Mouse (Mus musculus) activated CD4-positive, CD25-positive, alpha-beta regulatory T cell, adult 4 months (primary cell): ENCODE measurements at regions not wholly inside any gene's neighbourhood (a gene's known extent, or its start where the extent isn't known, plus 50 kb on each side); places are given as distances from the start of the nearest gene placed in this dataset.

Experiments
- ATAC-seq: one replicate; pipeline ENCODE4 v1.8.0; 2017

GRCm38 (mm10) chr10:112863808-112864207 is 65.0 kb downstream of the Atxn7l3b start:
- ATAC-seq, result no peak

DNA sequence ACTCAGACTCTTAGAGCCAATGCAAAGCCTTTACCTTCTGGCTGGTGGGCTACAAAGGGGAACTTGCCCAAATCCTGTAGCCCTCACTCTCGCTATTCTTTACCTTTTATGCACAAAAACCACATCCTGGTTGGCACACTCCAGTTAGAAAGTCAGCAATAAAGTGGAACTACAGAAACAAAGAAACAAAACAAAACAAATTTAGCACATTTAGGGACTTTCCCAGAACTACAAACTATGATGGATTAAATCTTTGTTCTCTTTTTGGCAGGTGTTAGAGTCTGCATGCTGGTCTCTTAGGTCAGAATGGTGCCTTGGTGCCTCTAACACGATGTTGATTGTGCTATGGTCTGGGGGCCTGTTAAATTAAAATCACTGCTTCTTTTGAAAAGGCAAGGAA is 65.4 kb downstream of the Atxn7l3b start:
- ATAC-seq, result no peak

- no peak for ATAC-seq
Measured at GRCm38 (mm10) chr10:112851997-112852396, 76.8 kb downstream of the Atxn7l3b start.

DNA sequence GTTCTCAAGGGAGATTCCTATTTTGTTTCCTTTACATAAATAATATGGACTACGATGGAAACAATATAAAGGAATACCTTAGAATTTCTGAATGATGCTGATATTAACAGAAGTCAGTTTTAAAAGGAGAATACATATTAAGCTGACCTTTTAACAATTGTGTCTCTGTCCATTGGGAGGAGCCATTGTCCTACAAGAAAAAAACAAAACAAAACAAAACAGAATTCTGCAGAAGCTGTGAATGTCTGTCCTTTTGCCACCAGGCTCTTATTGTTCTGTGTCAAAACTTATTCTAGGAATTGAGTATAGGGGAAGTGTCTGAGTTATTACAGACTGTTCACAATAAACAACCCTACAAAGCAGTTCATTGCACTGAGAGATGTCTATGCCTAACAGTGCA is 82.6 kb downstream of the Atxn7l3b start:
- ATAC-seq, result no peak

GRCm38 (mm10) chr10:112837400-112838035 is 91.3 kb downstream of the Atxn7l3b start:
- ATAC-seq, result no peak

- ATAC-seq, result no peak
Measured at GRCm38 (mm10) chr10:112835970-112836369, 92.8 kb downstream of the Atxn7l3b start.

- ATAC-seq, result no peak
Measured at GRCm38 (mm10) chr10:112835508-112835907, 93.3 kb downstream of the Atxn7l3b start.

- ATAC-seq, result no peak
Measured at GRCm38 (mm10) chr10:112810181-112810580, 118.6 kb downstream of the Atxn7l3b start.

GRCm38 (mm10) chr10:112803557-112803956 is 125.2 kb downstream of the Atxn7l3b start:
- ATAC-seq, result no peak

- ATAC-seq, result peak; percentile 54
Measured at GRCm38 (mm10) chr10:112801560-112801959, 127.2 kb downstream of the Atxn7l3b start.

- no peak for ATAC-seq
Measured at GRCm38 (mm10) chr10:112798603-112799002, 130.2 kb downstream of the Atxn7l3b start.

DNA sequence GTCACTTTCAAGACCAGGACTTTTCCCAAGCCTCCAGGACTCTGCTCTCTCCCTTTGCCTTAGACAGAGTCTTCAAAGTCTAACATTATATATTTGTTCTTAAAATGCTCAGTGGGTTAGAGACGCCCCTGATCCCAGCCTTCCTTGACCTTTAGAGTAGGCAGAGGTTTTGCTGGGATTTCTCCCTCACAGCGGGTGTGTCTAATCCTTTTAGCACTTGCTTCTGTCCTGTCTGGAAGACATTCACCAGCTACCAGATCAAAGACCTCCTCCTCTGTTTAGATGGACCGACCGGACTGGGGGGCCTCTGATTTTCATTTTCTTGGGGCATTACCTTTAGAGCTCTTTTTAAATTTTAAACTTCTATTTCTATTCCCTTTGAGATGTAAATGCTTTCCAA is 130.7 kb downstream of the Atxn7l3b start:
- no peak for ATAC-seq

GRCm38 (mm10) chr10:112795938-112796337 is 132.9 kb downstream of the Atxn7l3b start:
- ATAC-seq, result no peak

DNA sequence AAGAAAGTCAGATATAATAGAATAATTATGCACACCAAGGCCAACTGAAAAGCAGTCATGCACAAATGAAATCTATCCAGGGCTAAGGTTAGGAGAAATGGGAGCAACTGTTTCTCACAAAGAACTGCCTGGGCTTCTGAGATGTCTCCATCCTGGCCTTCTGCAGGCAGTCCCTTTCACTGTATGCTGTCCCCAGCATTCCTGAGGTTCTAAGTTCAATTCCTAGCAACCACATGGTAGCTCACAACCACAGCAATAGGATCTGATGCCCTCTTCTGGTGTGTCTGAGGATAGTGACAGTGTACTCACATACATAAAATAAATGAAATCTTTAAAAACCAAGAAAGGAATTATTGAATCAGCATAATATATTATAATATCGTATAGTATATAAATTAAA is 133.3 kb downstream of the Atxn7l3b start:
- no peak for ATAC-seq

DNA sequence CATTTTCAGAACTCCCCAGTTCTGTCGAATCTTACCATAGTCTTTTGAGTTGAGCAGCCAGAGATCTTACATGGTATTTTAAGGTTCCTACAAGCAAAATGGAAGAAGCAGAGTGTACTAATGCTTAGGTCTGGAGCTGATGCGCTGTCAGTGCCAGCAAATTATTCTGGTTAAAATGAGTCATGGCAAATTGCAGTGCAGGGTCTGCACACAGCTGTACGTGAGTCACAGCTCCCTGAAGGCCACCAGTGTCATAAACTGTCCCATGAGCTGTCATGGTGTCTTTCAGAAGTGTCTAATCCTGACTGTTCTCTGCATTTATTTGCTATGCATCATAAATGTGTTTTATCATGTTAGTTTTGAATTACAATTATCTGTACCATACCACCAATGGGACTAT is 140.6 kb downstream of the Atxn7l3b start:
- no peak for ATAC-seq

GRCm38 (mm10) chr10:112774262-112774661 is 154.5 kb downstream of the Atxn7l3b start:
- no peak for ATAC-seq

DNA sequence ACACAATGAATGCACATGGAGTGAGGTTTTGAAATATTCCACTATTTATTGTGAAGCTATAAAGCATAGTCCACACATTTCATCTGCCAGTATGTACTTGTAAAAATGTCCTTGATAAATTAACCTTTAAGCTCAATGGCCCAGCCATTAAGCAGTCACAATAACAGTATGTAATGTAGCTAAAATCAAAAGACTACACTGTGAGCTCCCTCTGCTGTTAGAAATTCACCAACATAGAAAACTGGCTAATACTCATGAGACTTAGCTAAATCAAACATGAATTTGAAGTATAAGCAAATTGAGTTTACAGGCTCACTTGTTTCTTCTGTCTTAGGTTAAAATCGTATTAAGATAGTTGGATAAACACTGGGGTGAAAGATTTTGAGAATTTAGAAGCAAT is 182.1 kb downstream of the Atxn7l3b start:
- no peak for ATAC-seq

GRCm38 (mm10) chr10:112743527-112743926 is 185.3 kb downstream of the Atxn7l3b start:
- ATAC-seq, result no peak

- ATAC-seq, result no peak
Measured at GRCm38 (mm10) chr10:112742123-112742522, 186.7 kb downstream of the Atxn7l3b start.
